ENCODE assay signal across 9 mouse cellular contexts in the genomic region with DNA sequence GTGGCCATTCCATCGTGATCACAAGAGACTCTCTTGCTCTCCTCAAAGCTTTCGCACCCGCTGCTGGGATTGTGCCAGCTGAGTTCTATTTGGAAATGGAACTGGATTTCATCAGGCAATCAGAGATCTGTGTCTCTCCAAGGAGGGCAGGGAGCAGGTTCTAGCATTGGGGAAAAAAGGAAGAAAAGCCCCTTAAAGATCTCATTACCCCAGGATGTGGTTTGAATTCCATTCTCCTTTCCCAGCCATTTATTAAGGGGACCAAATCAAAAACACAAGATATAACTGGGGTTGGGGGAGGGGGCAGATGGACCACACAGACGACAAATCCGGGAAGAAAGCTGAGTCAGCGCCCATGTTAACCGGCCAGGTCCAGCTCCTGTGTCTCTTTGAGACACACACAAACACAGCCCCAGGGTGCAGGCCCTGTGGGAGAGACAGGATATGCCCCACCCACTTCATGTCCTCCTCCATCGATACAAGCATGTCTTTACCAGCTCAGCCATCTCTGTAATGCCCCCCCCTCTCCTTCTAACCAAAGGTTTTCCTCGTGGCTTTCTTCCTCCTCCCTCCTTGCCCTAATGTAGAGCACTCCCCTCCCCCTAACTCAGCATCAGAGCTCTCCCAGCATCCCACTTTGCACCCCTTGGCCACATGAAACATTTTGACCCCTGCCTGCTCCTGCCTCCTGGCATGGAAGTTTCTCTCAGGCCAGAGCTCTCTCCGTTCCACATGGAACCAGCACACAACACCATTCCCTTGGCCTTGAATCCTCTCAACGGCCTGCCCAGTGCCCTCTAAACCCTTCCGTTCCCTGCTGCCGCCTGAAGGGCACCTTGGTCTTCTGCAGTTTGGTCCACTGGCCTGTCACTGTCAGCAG. TPM values are rescaled to one million over a fixed set of nuclear protein-coding genes. Genes with fewer than 3 reads are reported as not detected.
A peak's percentile ranks its signal among the peaks of the same experiment; 100 is the strongest.
DNase-seq lines count a peak whose midpoint lies in the region; ATAC-seq and TF ChIP-seq lines count a peak whose summit lies in the region.
"Had no signal": no experiment of that assay in that cellular context is flagged by ENCODE, and none has a peak within 500 bp of the region (broad histone marks: within the 10 kb centered on the region; RNA-seq: fewer than 3 reads in every experiment).

No protein-coding gene starts in this region.

- no peak for TF ChIP-seq CTCF in kidney, postnatal 0 days (IDR thresholded peaks at IDR 0.05; ENCODE audit: low read depth)
- TF ChIP-seq CTCF in E14TG2a.4 (conservative IDR thresholded peaks at IDR 0.05; ENCODE audit: low read length): no peak
- TF ChIP-seq CTCF in embryonic fibroblast, embryonic 13.5 days (IDR thresholded peaks at IDR 0.05; ENCODE audit: borderline replicate concordance, insufficient read depth, low read length): no peak
- no peak for TF ChIP-seq CTCF in left cerebral cortex, adult 2 months (IDR thresholded peaks at IDR 0.05)

- intact Hi-C loops in left cerebral cortex, adult 2 months (cut with DNase I): loop anchor here (5.0 to 10.0 kb wide), 2 partner anchors 78 to 246 kb away; partner anchors contain the start of genes Cbl and Usp2

- TF ChIP-seq POLR2A in embryonic fibroblast, embryonic 13.5 days (IDR thresholded peaks at IDR 0.05; ENCODE audit: low read depth, low read length): no peak

- 32% methylated on average over 13 of the region's 13 CpGs for WGBS in kidney, postnatal 0 days

- DNase-seq in adrenal gland, adult 2 months: peak; percentile 29
- DNase-seq in adrenal gland, adult 8-10 months: no peak
- DNase-seq in kidney, postnatal 0 days (ENCODE audit: low spot score): peak; percentile 43
- no peak for DNase-seq in kidney, postnatal 25 days
- DNase-seq in left cerebral cortex, adult 2 months (ENCODE audit: extremely low spot score in 1 of 2, low spot score in 2 of 2): no peak

- peaks cover 17% of the 10 kb centered on the region for H3K4me1 ChIP-seq in kidney, postnatal 0 days (replicated peaks; ENCODE audit: insufficient read depth, low read length)
- H3K4me1 ChIP-seq in E14TG2a.4 (replicated peaks; ENCODE audit: low read depth, low read length): peaks cover 70% of the 10 kb centered on the region
- H3K4me1 ChIP-seq in embryonic fibroblast, embryonic 13.5 days (ENCODE audit: control insufficient read depth, insufficient read depth, low read length): peaks cover 23% of the 10 kb centered on the region

- no peak for ATAC-seq in kidney, postnatal 0 days (replicated peaks; ENCODE audit: low FRiP score, low read depth)
- ATAC-seq in cerebellum, adult (ENCODE audit: insufficient number of reproducible peaks, low FRiP score, low TSS enrichment): no peak

- no peaks in the 10 kb centered on the region for H3K9me3 ChIP-seq in kidney, postnatal 0 days (replicated peaks; ENCODE audit: low read length)
- no peaks in the 10 kb centered on the region for H3K9me3 ChIP-seq in E14TG2a.4 (ENCODE audit: low read length)

- no peak overlapping the region for H3K4me2 ChIP-seq in kidney, postnatal 0 days (ENCODE audit: low read length)

- H3K4me3 ChIP-seq in kidney, postnatal 0 days (replicated peaks; ENCODE audit: low read depth, low read length): no peak overlapping the region
- H3K4me3 ChIP-seq in E14TG2a.4 (replicated peaks; ENCODE audit: low read length): peak overlapping the region; percentile 46
- no peak overlapping the region for H3K4me3 ChIP-seq in embryonic fibroblast, embryonic 13.5 days (ENCODE audit: insufficient read depth, low read length)
- no peak overlapping the region for H3K4me3 ChIP-seq in left cerebral cortex, adult 2 months

- H3K9ac ChIP-seq in kidney, postnatal 0 days (ENCODE audit: low read depth, low read length): no peak overlapping the region

- H3K27me3 ChIP-seq in kidney, postnatal 0 days (ENCODE audit: insufficient read depth, low read length): no peaks in the 10 kb centered on the region
- no peaks in the 10 kb centered on the region; the same call in 1 of the 2 replicates for H3K27me3 ChIP-seq in E14TG2a.4 (ENCODE audit: insufficient read depth, low read length)

- peak overlapping the region; percentile 36; the same call in 1 of the 2 replicates for H3K27ac ChIP-seq in kidney, postnatal 0 days
- H3K27ac ChIP-seq in embryonic fibroblast, embryonic 13.5 days (ENCODE audit: insufficient read depth, low read length): peak overlapping the region; percentile 95
- H3K27ac ChIP-seq in left cerebral cortex, adult 2 months: no peak overlapping the region
- H3K27ac ChIP-seq: macrophage had no signal

- no peaks in the 10 kb centered on the region for H3K36me3 ChIP-seq in kidney, postnatal 0 days (ENCODE audit: insufficient read depth, low read length)
- H3K36me3 ChIP-seq in E14TG2a.4 (ENCODE audit: insufficient read depth, low read length): no peaks in the 10 kb centered on the region

RNA-seq across cellular contexts. Expression of gene Thy1, which starts 54.0 kb away (rescaled TPM):
- 10 to 100 TPM; 46.9 to 49.6 TPM for total RNA-seq in adrenal gland, adult 2 months (2021)
- 25.0 and 26.5 TPM in 2 replicates for polyA plus RNA-seq in adrenal gland, adult 2 months (2012; rRNA removed)
- 10 to 100 TPM; 46.5 to 54.9 (median 48.0) TPM for total RNA-seq in adrenal gland, adult 8-10 months (2022)
- polyA plus RNA-seq in kidney, postnatal 0 days (2015; fragmentation: Nextera tagmentation; extraction: Ambion mirVana): 9.9 and 13.6 TPM in 2 replicates
- polyA plus RNA-seq in embryonic fibroblast, embryonic 13.5 days (2011; ENCODE audit: insufficient read length, low read depth, missing spikeins): 930 and 1,281 TPM in 2 replicates
- total RNA-seq in left cerebral cortex, adult 2 months (2021): 100 to 1,000 TPM; 838 to 856 TPM

Comparison
In these comparisons a context has a peak if more than half of its experiments do, and no peak if none do; other contexts are left out.
1. DNase-seq: peak in adrenal gland, adult 2 months (single experiment) and kidney, postnatal 0 days (single experiment); none in adrenal gland, adult 8-10 months (single experiment), kidney, postnatal 25 days (0 of 2) and left cerebral cortex, adult 2 months (0 of 2).
2. RNA of gene Thy1, which starts 54.0 kb away (total RNA-seq): 838 to 856 TPM in left cerebral cortex, adult 2 months; 46.9 to 49.6 TPM in adrenal gland, adult 2 months and 46.5 to 54.9 TPM in adrenal gland, adult 8-10 months; every median in the first group is over 10 times any median in the second.